In the genomic region with DNA sequence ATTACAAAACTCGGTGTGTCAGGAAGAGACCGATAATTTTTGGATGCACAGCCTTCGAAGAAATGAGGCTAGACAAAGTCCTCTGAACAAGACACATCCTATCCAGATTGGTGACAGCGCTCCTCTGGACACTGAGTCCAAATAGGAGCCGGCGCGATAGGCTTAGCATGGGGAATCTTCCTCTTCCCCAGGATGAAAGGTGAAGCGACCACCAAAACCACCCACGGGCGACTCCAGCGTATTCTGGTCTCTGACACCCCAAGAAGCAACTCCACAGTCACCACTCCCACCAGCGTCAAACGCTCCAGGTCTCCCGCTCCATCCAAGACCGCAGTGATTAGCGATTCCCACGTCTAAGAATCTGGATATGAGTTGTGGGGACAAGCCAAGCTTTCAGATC, we compare ENCODE assay signal across 8 mouse cellular contexts. TPM values are rescaled to one million over a fixed set of nuclear protein-coding genes. Genes with fewer than 3 reads are reported as not detected.
DNase-seq lines count a peak whose midpoint lies in the region; ATAC-seq lines count a peak whose summit lies in the region.

No protein-coding gene starts in this region.

- peak overlapping the region; percentile 93 for H3K4me2 ChIP-seq in limb, embryonic 12.5 days
- peak overlapping the region; percentile 95 for H3K4me2 ChIP-seq in stomach, embryonic 16.5 days (ENCODE audit: low read depth, low read length)

- WGBS in limb, embryonic 12.5 days, result 5% methylated on average over 17 of the region's 17 CpGs
- 4% methylated on average over 17 of the region's 17 CpGs for WGBS in stomach, embryonic 16.5 days

- peaks cover 72% of the 10 kb centered on the region for H3K27me3 ChIP-seq in megakaryocyte, embryonic 14.5 days (replicated peaks)
- peaks cover 75% of the 10 kb centered on the region for H3K27me3 ChIP-seq in limb, embryonic 12.5 days
- H3K27me3 ChIP-seq in stomach, embryonic 16.5 days (ENCODE audit: control insufficient read depth, insufficient read depth, low read length), result peaks cover 14% of the 10 kb centered on the region; the same call in 1 of the 2 replicates

- peak; percentile 15 for DNase-seq in adrenal gland, postnatal 10 days
- no peak for DNase-seq in adrenal gland, postnatal 4 days (ENCODE audit: low spot score in 2 of 2)
- DNase-seq in layer of hippocampus, adult 9-11 months, result no peak
- no peak for DNase-seq in urinary bladder, postnatal 4 days (ENCODE audit: low spot score in 2 of 2)

- no peak overlapping the region for H3K27ac ChIP-seq in limb, embryonic 12.5 days
- H3K27ac ChIP-seq in stomach, embryonic 16.5 days (ENCODE audit: low read length), result no peak overlapping the region

- no peak for ATAC-seq in megakaryocyte, adult 5-6 weeks (ENCODE audit: poor library complexity, severe bottlenecking)
- 0 out of 2 replicates have a peak, but pooled peaks have one; percentile 4 for ATAC-seq in limb, embryonic 12.5 days (ENCODE audit: insufficient number of reproducible peaks, insufficient read depth, low FRiP score, low TSS enrichment, low read depth)
- no peak for ATAC-seq in stomach, embryonic 16.5 days (ENCODE audit: insufficient read depth, low FRiP score)

- peaks cover 8% of the 10 kb centered on the region for H3K9me3 ChIP-seq in megakaryocyte, embryonic 14.5 days
- no peaks in the 10 kb centered on the region for H3K9me3 ChIP-seq in limb, embryonic 12.5 days
- H3K9me3 ChIP-seq in stomach, embryonic 16.5 days (replicated peaks; ENCODE audit: control insufficient read depth, low read length), result no peaks in the 10 kb centered on the region

- peak overlapping the region; percentile 91 for H3K4me3 ChIP-seq in megakaryocyte, embryonic 14.5 days (replicated peaks)
- peak overlapping the region; percentile 70 for H3K4me3 ChIP-seq in limb, embryonic 12.5 days (replicated peaks)
- H3K4me3 ChIP-seq in stomach, embryonic 16.5 days (replicated peaks; ENCODE audit: low read length), result peak overlapping the region; percentile 77

- peak overlapping the region; percentile 69 for H3K9ac ChIP-seq in limb, embryonic 12.5 days (replicated peaks)
- H3K9ac ChIP-seq in stomach, embryonic 16.5 days (ENCODE audit: low read length), result peak overlapping the region; percentile 81

- no peaks in the 10 kb centered on the region for H3K36me3 ChIP-seq in megakaryocyte, embryonic 14.5 days (replicated peaks; ENCODE audit: low read length)
- no peaks in the 10 kb centered on the region for H3K36me3 ChIP-seq in limb, embryonic 12.5 days
- H3K36me3 ChIP-seq in stomach, embryonic 16.5 days (ENCODE audit: control insufficient read depth, insufficient read depth, low read length), result no peaks in the 10 kb centered on the region

- H3K4me1 ChIP-seq in megakaryocyte, embryonic 14.5 days, result peaks cover 31% of the 10 kb centered on the region
- H3K4me1 ChIP-seq in limb, embryonic 12.5 days (replicated peaks), result peaks cover 24% of the 10 kb centered on the region
- peaks cover 14% of the 10 kb centered on the region for H3K4me1 ChIP-seq in stomach, embryonic 16.5 days (ENCODE audit: control insufficient read depth, insufficient read depth, low read length)

RNA-seq across cellular contexts. Expression of gene Mast4, which starts 1.1 kb away (rescaled TPM):
- 10 to 100 TPM; 38.8 to 58.3 TPM for total RNA-seq in adrenal gland, postnatal 10 days (2021)
- 10 to 100 TPM; 75.3 to 80.7 TPM for total RNA-seq in adrenal gland, postnatal 4 days (2021)
- 3.5 and 3.7 TPM in 2 replicates for polyA plus RNA-seq in megakaryocyte, embryonic 14.5 days (2012; ENCODE audit: insufficient read depth, low replicate concordance)
- total RNA-seq in megakaryocyte, adult 5-6 weeks (2015), result 1.2 and 2.2 TPM in 2 replicates
- total RNA-seq in megakaryocyte, adult 5-6 weeks (2017), result 0.12 and 0.26 TPM in 2 replicates
- 24.0 and 26.0 TPM in 2 replicates for polyA plus RNA-seq in limb, embryonic 12.5 days (2016; fragmentation: Nextera tagmentation; extraction: Ambion mirVana)
- 27.3 and 31.0 TPM in 2 replicates for polyA plus RNA-seq in stomach, embryonic 16.5 days (2015; fragmentation: Nextera tagmentation; extraction: Ambion mirVana)

Comparison
In these comparisons a context has a peak if more than half of its experiments do, and no peak if none do; other contexts are left out.
1. RNA of gene Mast4, which starts 1.1 kb away (total RNA-seq): 75.3 to 80.7 TPM in adrenal gland, postnatal 4 days and 38.8 to 58.3 TPM in adrenal gland, postnatal 10 days; 0.12 to 2.2 TPM in megakaryocyte, adult 5-6 weeks; every median in the first group is over 10 times any median in the second.
2. Peak in every context shown above with its lines, with median percentiles within 50 percentile points of each other: H3K4me3 ChIP-seq.